Mouse (Mus musculus) kidney, adult 2 months (tissue): Measurements from ENCODE around the gene Actg1. TPM values are rescaled to one million over a fixed set of nuclear protein-coding genes. Genes with fewer than 3 reads are reported as not detected.

Experiments used
- DNase-seq: peaks from one replicate; pipeline ENCODE4 v3.0.0; 2021
- H3K27ac ChIP-seq: fragments of 200-500 bp; 2 replicates; pipeline ENCODE4 v1.5.1; 2012; ENCODE audit warnings: low read depth, low read length, control low read depth, inconsistent platforms; ENCODE audit not compliant: insufficient read depth
- H3K27me3 ChIP-seq: fragments of 200-500 bp; replicated peaks from 2 replicates; pipeline ENCODE4 v1.6.1; 2012; ENCODE audit warnings: mild to moderate bottlenecking, moderate library complexity, low read length, inconsistent platforms; ENCODE audit not compliant: control insufficient read depth, insufficient read depth
- H3K36me3 ChIP-seq: fragments of 200-500 bp; 2 replicates; pipeline ENCODE4 v1.6.1; 2012; ENCODE audit warnings: mild to moderate bottlenecking, moderate library complexity, low read length, inconsistent platforms; ENCODE audit not compliant: control insufficient read depth, insufficient read depth
- H3K4me1 ChIP-seq: fragments of 200-500 bp; 2 replicates; pipeline ENCODE4 v1.6.1; 2011; ENCODE audit warnings: low read length; ENCODE audit not compliant: control insufficient read depth, insufficient read depth
- H3K4me3 ChIP-seq: fragments of 200-500 bp; 2 replicates; pipeline ENCODE4 v1.5.1; 2011; ENCODE audit warnings: mild to moderate bottlenecking, low read depth, low read length, control low read depth; ENCODE audit not compliant: insufficient read depth
- CTCF ChIP-seq: fragments of 200-500 bp; conservative IDR thresholded peaks from 2 replicates; pipeline ENCODE4 v1.5.1; 2011; ENCODE audit warnings: low read depth, mild to moderate bottlenecking, control low read depth, low read length, moderate library complexity, mixed read lengths; ENCODE audit not compliant: insufficient read depth, insufficient read length
- POLR2A ChIP-seq: fragments of 200-500 bp; IDR thresholded peaks from one replicate; pipeline ENCODE4 v1.6.1; 2011; ENCODE audit warnings: low read depth, low read length, control low read depth
- WGBS: fragments of 180-500 bp; shearing (Covaris S2); methylation state at CpG from one replicate; pipeline ENCODE4 v1.1.7; 2018; 5-methylcytosine and 5-hydroxymethylcytosine counted together
- polyA plus RNA-seq: library from polyadenylated mRNA; depleted of rRNA; stranded (reverse); fragments of >200 nt; gene quantifications from 2 replicates; pipeline ENCODE4 v1.2.3, GENCODE M21; 2012

The Actg1 gene
- polyA plus RNA-seq, 1 experiment = 981 TPM

GRCm38 (mm10) chr11:120381157-120381556, 32.8 kb upstream of the Actg1 start:
- TF ChIP-seq POLR2A (no peak), CTCF (no peak)
- no peak overlapping the region for H3K27ac ChIP-seq
- WGBS = 73% methylated on average over 4 of the region's 4 CpGs
- no peaks in the 10 kb centered on the region for H3K27me3 ChIP-seq
- H3K36me3 ChIP-seq = no peaks in the 10 kb centered on the region; the same call in 1 of the 2 replicates
- peaks cover 6% of the 10 kb centered on the region; the same call in 1 of the 2 replicates for H3K4me1 ChIP-seq
- DNase-seq = no peak
- no peak overlapping the region for H3K4me3 ChIP-seq

- Histone ChIP-seq H3K27ac (no peak overlapping the region), H3K36me3 (no peaks in the 10 kb centered on the region; the same call in 1 of the 2 replicates), H3K4me1 (peaks cover 6% of the 10 kb centered on the region; the same call in 1 of the 2 replicates), H3K27me3 (no peaks in the 10 kb centered on the region), H3K4me3 (no peak overlapping the region)
- DNase-seq = no peak
- 90% methylated on average over 3 of the region's 3 CpGs for WGBS
- TF ChIP-seq POLR2A (no peak), CTCF (no peak)
These were observed 31.9 kb upstream of the Actg1 start for GRCm38 (mm10) chr11:120380271-120380670.

GRCm38 (mm10) chr11:120378611-120379540, 30.5 kb upstream of the Actg1 start, which contains the start of gene Faap100:
Faap100 (minus strand) TSS chr11:120378764.
- TF ChIP-seq CTCF (peak; percentile 64), POLR2A (no peak)
- peak within 1 kb of the TSS; percentile 74 for H3K4me3 ChIP-seq
- no peaks in the 10 kb centered on the region for H3K36me3 ChIP-seq
- DNase-seq = peak; percentile 95
- peak within 1 kb of the TSS; percentile 33; the same call in 1 of the 2 replicates for H3K27ac ChIP-seq
- peaks cover 6% of the 10 kb centered on the region; the same call in 1 of the 2 replicates for H3K4me1 ChIP-seq
- H3K27me3 ChIP-seq = no peaks in the 10 kb centered on the region
- WGBS = 5% methylated on average over 54 of the region's 54 CpGs

GRCm38 (mm10) chr11:120378031-120378610, 29.8 kb upstream of the Actg1 start:
- peak; percentile 81 for DNase-seq

GRCm38 (mm10) chr11:120377337-120377736, 29.0 kb upstream of the Actg1 start:
- H3K4me3 ChIP-seq = no peak overlapping the region
- WGBS = 56% methylated on average over 10 of the region's 10 CpGs
- H3K36me3 ChIP-seq = no peaks in the 10 kb centered on the region
- H3K4me1 ChIP-seq = peaks cover 6% of the 10 kb centered on the region; the same call in 1 of the 2 replicates
- no peak overlapping the region for H3K27ac ChIP-seq
- TF ChIP-seq CTCF (no peak), POLR2A (no peak)
- DNase-seq = no peak
- H3K27me3 ChIP-seq = no peaks in the 10 kb centered on the region

More at GRCm38 (mm10) chr11:120378031-120378610, 29.8 kb upstream of the Actg1 start:
- Histone ChIP-seq H3K36me3 (no peaks in the 10 kb centered on the region), H3K27ac (peak overlapping the region; percentile 33; the same call in 1 of the 2 replicates), H3K4me3 (peak overlapping the region; percentile 74), H3K4me1 (peaks cover 6% of the 10 kb centered on the region; the same call in 1 of the 2 replicates), H3K27me3 (no peaks in the 10 kb centered on the region)
- WGBS = 1% methylated on average over 35 of the region's 40 CpGs
- TF ChIP-seq CTCF (no peak), POLR2A (no peak)

- no peak for DNase-seq
- no peak overlapping the region for H3K4me3 ChIP-seq
- no peak overlapping the region for H3K27ac ChIP-seq
- H3K4me1 ChIP-seq = peaks cover 6% of the 10 kb centered on the region; the same call in 1 of the 2 replicates
- H3K27me3 ChIP-seq = no peaks in the 10 kb centered on the region
- WGBS = 91% methylated on average over 17 of the region's 17 CpGs
- TF ChIP-seq POLR2A (no peak), CTCF (no peak)
- H3K36me3 ChIP-seq = no peaks in the 10 kb centered on the region
These were observed 28.2 kb upstream of the Actg1 start for GRCm38 (mm10) chr11:120376302-120377160.
